Mouse (Mus musculus) E14TG2a.4 (cell line): ENCODE measurements at regions not wholly inside any gene's neighbourhood (a gene's known extent, or its start where the extent isn't known, plus 50 kb on each side); places are given as distances from the start of the nearest gene placed in this dataset.

ENCODE experiments used
- H3K27me3 ChIP-seq: 2 replicates; pipeline ENCODE4 v1.6.1; 2014; ENCODE audit warnings: low read length, control low read depth; ENCODE audit not compliant: insufficient read depth
- H3K36me3 ChIP-seq: 2 replicates; pipeline ENCODE4 v1.6.1; 2014; ENCODE audit warnings: low read length, control low read depth; ENCODE audit not compliant: insufficient read depth
- H3K4me1 ChIP-seq: replicated peaks from 2 replicates; pipeline ENCODE4 v1.6.1; 2014; ENCODE audit warnings: low read depth, low read length, control low read depth
- H3K4me3 ChIP-seq: replicated peaks from 2 replicates; pipeline ENCODE4 v1.5.1; 2014; ENCODE audit warnings: mild to moderate bottlenecking, low read length
- H3K9me3 ChIP-seq: 2 replicates; pipeline ENCODE4 v1.6.1; 2014; ENCODE audit warnings: low read length, control low read depth
- CTCF ChIP-seq: conservative IDR thresholded peaks from 2 replicates; pipeline ENCODE4 v1.5.1; 2014; ENCODE audit warnings: low read length
- NANOG ChIP-seq: IDR thresholded peaks from 2 replicates; pipeline ENCODE4 v1.6.1; 2014; ENCODE audit warnings: borderline replicate concordance, low read length, mixed read lengths
- POU5F1 ChIP-seq: IDR thresholded peaks from 2 replicates; pipeline ENCODE4 v1.6.1; 2014; ENCODE audit warnings: low read length, borderline replicate concordance

- no peaks in the 10 kb centered on the region for H3K4me1 ChIP-seq
- H3K9me3 ChIP-seq, result no peaks in the 10 kb centered on the region
- H3K36me3 ChIP-seq, result no peaks in the 10 kb centered on the region
- H3K27me3 ChIP-seq, result no peaks in the 10 kb centered on the region
- no peak for TF ChIP-seq CTCF
- no peak for TF ChIP-seq POU5F1
- TF ChIP-seq NANOG, result no peak
- H3K4me3 ChIP-seq, result no peak overlapping the region
These were observed 162.4 kb downstream of the Sim1 start for GRCm38 (mm10) chr10:51056950-51057349.

- H3K36me3 ChIP-seq, result no peaks in the 10 kb centered on the region
- H3K9me3 ChIP-seq, result no peaks in the 10 kb centered on the region
- H3K4me1 ChIP-seq, result no peaks in the 10 kb centered on the region
- H3K27me3 ChIP-seq, result no peaks in the 10 kb centered on the region
- no peak for TF ChIP-seq NANOG
- TF ChIP-seq CTCF, result no peak
- no peak for TF ChIP-seq POU5F1
- no peak overlapping the region for H3K4me3 ChIP-seq
These were observed 163.8 kb downstream of the Sim1 start for GRCm38 (mm10) chr10:51058333-51058732.

GRCm38 (mm10) chr10:51101590-51101989 is 207.0 kb downstream of the Sim1 start:
- no peak overlapping the region for H3K4me3 ChIP-seq
- H3K4me1 ChIP-seq, result no peaks in the 10 kb centered on the region
- no peaks in the 10 kb centered on the region for H3K36me3 ChIP-seq
- TF ChIP-seq POU5F1 (no peak), CTCF (no peak), NANOG (no peak)
- no peaks in the 10 kb centered on the region for H3K9me3 ChIP-seq
- H3K27me3 ChIP-seq, result no peaks in the 10 kb centered on the region

GRCm38 (mm10) chr10:51151833-51152232 is 257.3 kb downstream of the Sim1 start:
- H3K27me3 ChIP-seq, result no peaks in the 10 kb centered on the region
- no peaks in the 10 kb centered on the region for H3K9me3 ChIP-seq
- TF ChIP-seq NANOG (no peak), CTCF (no peak), POU5F1 (no peak)
- no peak overlapping the region for H3K4me3 ChIP-seq
- peaks cover 11% of the 10 kb centered on the region; the same call in 1 of the 2 replicates for H3K4me1 ChIP-seq
- H3K36me3 ChIP-seq, result no peaks in the 10 kb centered on the region

- Histone ChIP-seq H3K4me1 (peaks cover 11% of the 10 kb centered on the region; the same call in 1 of the 2 replicates), H3K36me3 (no peaks in the 10 kb centered on the region), H3K4me3 (peak overlapping the region; percentile 59), H3K27me3 (no peaks in the 10 kb centered on the region), H3K9me3 (no peaks in the 10 kb centered on the region)
- TF ChIP-seq CTCF, result no peak
- TF ChIP-seq POU5F1, result no peak
- peak; percentile 50; the same call in 1 of the 2 replicates for TF ChIP-seq NANOG
These were observed 259.0 kb downstream of the Sim1 start for GRCm38 (mm10) chr10:51153484-51153985.

- Histone ChIP-seq H3K36me3 (no peaks in the 10 kb centered on the region), H3K9me3 (no peaks in the 10 kb centered on the region), H3K4me3 (no peak overlapping the region), H3K27me3 (no peaks in the 10 kb centered on the region), H3K4me1 (peaks cover 11% of the 10 kb centered on the region; the same call in 1 of the 2 replicates)
- no peak for TF ChIP-seq NANOG
- no peak for TF ChIP-seq CTCF
- no peak for TF ChIP-seq POU5F1
These were observed 259.5 kb downstream of the Sim1 start for GRCm38 (mm10) chr10:51154016-51154415.

GRCm38 (mm10) chr10:51154743-51155142 is 260.2 kb downstream of the Sim1 start:
- Histone ChIP-seq H3K4me3 (no peak overlapping the region), H3K27me3 (no peaks in the 10 kb centered on the region), H3K4me1 (peaks cover 11% of the 10 kb centered on the region; the same call in 1 of the 2 replicates), H3K9me3 (no peaks in the 10 kb centered on the region), H3K36me3 (no peaks in the 10 kb centered on the region)
- TF ChIP-seq CTCF, result no peak
- TF ChIP-seq POU5F1, result no peak
- TF ChIP-seq NANOG, result no peak

GRCm38 (mm10) chr10:51173619-51174018 is 279.1 kb downstream of the Sim1 start:
- H3K27me3 ChIP-seq, result no peaks in the 10 kb centered on the region
- no peak overlapping the region for H3K4me3 ChIP-seq
- no peaks in the 10 kb centered on the region for H3K4me1 ChIP-seq
- H3K36me3 ChIP-seq, result no peaks in the 10 kb centered on the region
- peaks cover 5% of the 10 kb centered on the region; the same call in 1 of the 2 replicates for H3K9me3 ChIP-seq
- TF ChIP-seq NANOG, result no peak
- no peak for TF ChIP-seq CTCF
- no peak for TF ChIP-seq POU5F1

GRCm38 (mm10) chr10:51175993-51176577 is 281.5 kb downstream of the Sim1 start:
- H3K27me3 ChIP-seq, result no peaks in the 10 kb centered on the region
- no peaks in the 10 kb centered on the region for H3K36me3 ChIP-seq
- H3K4me1 ChIP-seq, result no peaks in the 10 kb centered on the region
- H3K9me3 ChIP-seq, result no peaks in the 10 kb centered on the region
- no peak for TF ChIP-seq NANOG
- no peak for TF ChIP-seq CTCF
- no peak for TF ChIP-seq POU5F1
- H3K4me3 ChIP-seq, result no peak overlapping the region
